Mouse (Mus musculus) left cerebral cortex, adult 18-20 months (tissue): ENCODE results near the gene Gon4l. TPM values are rescaled to one million over a fixed set of nuclear protein-coding genes. Genes with fewer than 3 reads are reported as not detected.
A peak's percentile ranks its signal among the peaks of the same experiment; 100 is the strongest.
"Not testable (repeated sequence)": the region's sequence is repeated elsewhere in the genome, so short reads cannot be mapped to it uniquely, and the experiment has no call there.

Source experiments
- DNase-seq, 2 experiments: peaks; one replicate each; pipeline ENCODE4 v3.0.0; 2021 to 2022; ENCODE audit warnings: low spot score in 2 of 2, mixed read lengths in 1 of 2
- long read RNA-seq, 2 experiments: library from polyadenylated mRNA; stranded (forward); transcript quantifications; one replicate each; pipeline ENCODE4 v2.0.0; 2021
- total RNA-seq, 2 experiments: library from RNA; stranded (reverse); gene quantifications; 2 replicates each; pipeline ENCODE4 v1.2.3; 2021

The Gon4l gene
- 10 to 100 TPM; 44.1 to 46.0 TPM for total RNA-seq
- long read RNA-seq, experiment 1, partial matches to known transcripts = 5 of 14 reads
- long read RNA-seq, experiment 1, other reads (novel, unspliced or antisense) = 9 of 14 reads
- long read RNA-seq, experiment 2, partial matches to known transcripts = 7 of 10 reads
- long read RNA-seq, experiment 2, other reads (novel, unspliced or antisense) = 3 of 10 reads

- DNase-seq = peak in 1 of 2 experiments; percentile 22
These were observed at the start of gene Gon4l for GRCm38 (mm10) chr3:88834951-88835491. Gon4l (plus strand) TSS chr3:88835231.

- DNase-seq = not testable (repeated sequence)
These were observed 48.7 kb upstream of the Gon4l start for GRCm38 (mm10) chr3:88786323-88786722.

- DNase-seq = not testable (repeated sequence)
These were observed 48.2 kb upstream of the Gon4l start for GRCm38 (mm10) chr3:88786805-88787204.

GRCm38 (mm10) chr3:88788033-88788432 lies 47.0 kb upstream of the Gon4l start:
- not testable (repeated sequence) for DNase-seq

- not testable (repeated sequence) for DNase-seq
These were observed 37.5 kb upstream of the Gon4l start for GRCm38 (mm10) chr3:88797507-88797906.

- no peak for DNase-seq
These were observed 31.0 kb upstream of the Gon4l start for GRCm38 (mm10) chr3:88803910-88804540.

- no peak for DNase-seq
These were observed 9.3 kb upstream of the Gon4l start for GRCm38 (mm10) chr3:88825710-88826109.

GRCm38 (mm10) chr3:88827231-88827630 lies 7.8 kb upstream of the Gon4l start:
- DNase-seq = no peak

- peak; percentile 69 to 82 for DNase-seq
These were observed 3.6 kb upstream of the Gon4l start for GRCm38 (mm10) chr3:88831177-88832121.

- peak; percentile 58 to 75 for DNase-seq
These were observed 2.6 kb upstream of the Gon4l start for GRCm38 (mm10) chr3:88832388-88832787.

- no peak for DNase-seq
These were observed 14.1 kb downstream of the Gon4l start for GRCm38 (mm10) chr3:88849172-88849571.

GRCm38 (mm10) chr3:88855837-88856236 lies 20.8 kb downstream of the Gon4l start:
- DNase-seq = no peak

- no peak for DNase-seq
These were observed 27.1 kb downstream of the Gon4l start for GRCm38 (mm10) chr3:88862129-88862528.

GRCm38 (mm10) chr3:88866735-88867134 lies 31.7 kb downstream of the Gon4l start:
- peak in 1 of 2 experiments; percentile 3 for DNase-seq

- DNase-seq = not testable (repeated sequence)
These were observed 32.1 kb downstream of the Gon4l start for GRCm38 (mm10) chr3:88867177-88867576.

- DNase-seq = not testable (repeated sequence)
These were observed 33.4 kb downstream of the Gon4l start for GRCm38 (mm10) chr3:88868449-88868848.

GRCm38 (mm10) chr3:88882536-88882935 lies 47.5 kb downstream of the Gon4l start:
- not testable (repeated sequence) for DNase-seq

GRCm38 (mm10) chr3:88893011-88893410 lies 58.0 kb downstream of the Gon4l start:
- DNase-seq = not testable (repeated sequence)

- DNase-seq = no peak
These were observed 69.8 kb downstream of the Gon4l start for GRCm38 (mm10) chr3:88904803-88905202.

GRCm38 (mm10) chr3:88905209-88905608 lies 70.2 kb downstream of the Gon4l start:
- no peak for DNase-seq

- DNase-seq = no peak
These were observed 70.7 kb downstream of the Gon4l start for GRCm38 (mm10) chr3:88905741-88906140.
